Mouse (Mus musculus) heart, adult 11 months (tissue): Measurements from ENCODE around the gene Gm17364.
A peak's percentile ranks its signal among the peaks of the same experiment; 100 is the strongest.

Experiments used
- DNase-seq: peaks from one replicate; pipeline ENCODE4 v3.0.0; 2022

The Gm17364 gene

DNA sequence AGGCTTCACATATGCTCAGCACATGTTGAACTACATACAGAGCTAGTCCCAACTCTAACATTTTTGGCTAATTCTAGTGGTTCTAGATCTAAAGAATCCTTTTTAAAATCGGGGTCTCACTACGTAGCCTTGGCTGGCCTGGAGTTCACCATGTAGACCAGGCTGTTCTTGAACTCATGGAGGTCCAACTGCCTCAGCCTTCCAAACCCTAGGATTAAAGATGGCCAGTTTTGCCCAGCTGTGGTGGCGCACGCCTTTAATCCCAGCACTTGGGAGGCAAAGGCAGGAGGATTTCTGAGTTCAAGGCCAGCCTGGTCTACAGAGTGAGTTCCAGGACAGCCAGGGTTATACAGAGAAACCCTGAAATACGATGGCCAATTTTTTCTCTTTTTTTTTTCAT is 22.5 kb downstream of the Gm17364 start:
- DNase-seq = peak; percentile 79

GRCm38 (mm10) chr13:41250318-41250981 is 23.3 kb downstream of the Gm17364 start:
- DNase-seq = peak; percentile 80

- peak; percentile 99 for DNase-seq
Measured at GRCm38 (mm10) chr13:41249538-41250317, 24.0 kb downstream of the Gm17364 start, which contains the start of gene Smim13. Gene Smim13 (plus strand): TSS chr13:41249844.

- DNase-seq = no peak
Measured at GRCm38 (mm10) chr13:41248751-41249520, 24.8 kb downstream of the Gm17364 start.

DNA sequence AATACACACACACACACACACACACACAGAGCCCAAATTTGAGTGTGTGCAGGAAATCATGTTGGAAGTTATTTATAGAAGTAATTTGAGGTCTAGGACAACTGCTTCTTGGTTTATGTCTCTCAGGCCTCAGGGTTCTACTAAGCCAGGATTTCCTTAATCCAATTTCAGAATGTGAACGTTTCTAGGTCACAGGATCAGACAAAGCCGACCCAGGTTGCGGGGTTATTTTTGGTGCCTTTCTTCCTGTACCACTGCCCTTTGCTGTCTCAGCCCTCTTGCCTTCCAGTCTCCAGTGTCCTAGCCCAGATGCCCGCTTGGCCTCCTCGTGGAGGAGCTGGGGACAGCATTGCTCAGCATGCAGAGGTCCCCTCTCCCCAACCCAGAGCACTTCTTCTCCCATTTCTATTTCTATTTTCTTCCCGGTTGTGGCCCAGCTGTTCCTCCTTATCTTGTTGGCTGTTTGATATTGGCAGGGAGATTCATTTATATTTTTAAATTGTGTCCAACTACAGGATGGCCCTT is 29.4 kb downstream of the Gm17364 start:
- DNase-seq = peak; percentile 86

DNA sequence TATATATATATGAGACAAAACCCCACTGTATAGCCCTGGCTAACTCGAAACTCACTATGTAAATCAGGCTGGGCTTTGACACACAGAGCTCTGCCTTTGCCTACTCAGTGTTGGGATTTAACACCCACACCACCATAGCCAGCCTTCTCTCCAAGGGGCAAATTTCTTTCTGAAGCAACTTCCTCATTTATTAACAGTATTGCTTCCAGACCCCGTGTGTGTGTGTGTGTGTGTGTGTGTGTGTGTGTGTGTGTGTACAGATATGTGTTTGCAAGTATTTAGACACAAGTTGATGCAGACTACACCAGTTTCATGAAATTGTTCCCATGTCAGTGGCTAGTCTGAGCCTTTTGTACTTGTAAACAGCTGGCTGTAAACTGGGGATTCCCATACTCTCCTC is 32.2 kb downstream of the Gm17364 start:
- peak; percentile 24 for DNase-seq

DNA sequence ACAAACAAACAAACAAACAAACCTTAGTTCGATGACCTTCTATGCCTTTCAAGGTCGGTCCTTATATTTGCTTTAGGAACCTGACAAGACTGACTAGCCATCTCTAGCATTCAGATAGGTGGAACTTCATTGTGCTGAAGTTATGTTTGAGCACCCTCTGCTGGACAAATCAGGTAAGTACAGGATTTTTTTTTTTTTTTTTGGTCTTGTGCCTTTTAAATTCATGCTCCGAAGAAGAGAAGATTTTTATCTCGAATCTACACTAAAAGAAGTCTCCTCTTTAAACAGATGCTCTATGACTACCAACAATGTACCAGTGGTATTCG is 35.0 kb downstream of the Gm17364 start:
- peak; percentile 9 for DNase-seq

- peak; percentile 83 for DNase-seq
Measured at GRCm38 (mm10) chr13:41238035-41238804, 35.6 kb downstream of the Gm17364 start.

- peak; percentile 72 for DNase-seq
Measured at GRCm38 (mm10) chr13:41235845-41236741, 37.7 kb downstream of the Gm17364 start.

DNA sequence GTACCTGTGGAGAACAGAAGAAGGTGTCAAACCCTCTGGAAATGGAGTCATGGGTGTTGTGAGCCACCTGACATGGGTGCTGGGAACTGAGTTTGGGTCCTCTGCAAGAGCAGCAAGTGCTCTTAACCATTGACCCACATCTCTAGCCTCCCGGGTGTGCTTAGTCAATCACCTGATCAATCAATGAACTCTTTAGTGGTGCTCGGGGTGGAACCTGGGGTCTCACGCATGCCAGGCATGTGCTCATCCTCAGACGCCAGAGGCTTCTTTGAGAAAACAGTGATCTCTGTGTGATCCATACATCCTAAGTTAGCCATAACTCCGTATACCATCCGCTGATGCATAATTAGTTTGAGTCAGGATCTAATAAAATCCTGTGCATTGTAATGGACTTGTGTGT is 38.6 kb downstream of the Gm17364 start:
- peak; percentile 65 for DNase-seq

DNA sequence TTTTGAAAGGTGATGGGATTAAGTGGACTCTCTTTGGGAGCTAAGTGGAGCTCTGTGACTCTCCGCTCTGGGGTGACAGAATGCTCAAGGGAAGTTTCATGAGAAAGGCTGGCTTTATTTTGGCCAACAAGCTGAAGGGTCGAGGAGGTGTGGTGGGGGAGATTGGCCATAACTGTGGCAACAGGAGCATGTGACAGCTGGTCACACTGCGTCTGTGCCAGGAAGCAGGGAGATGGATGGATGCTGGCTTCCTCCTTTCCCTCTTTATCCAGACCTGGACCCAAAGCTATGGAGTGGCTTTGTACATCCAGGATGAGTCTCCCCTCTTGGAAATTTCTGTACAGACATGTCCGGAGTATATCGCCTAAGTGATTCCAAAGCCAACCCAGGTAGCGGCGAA is 40.5 kb downstream of the Gm17364 start:
- DNase-seq = peak; percentile 57

DNA sequence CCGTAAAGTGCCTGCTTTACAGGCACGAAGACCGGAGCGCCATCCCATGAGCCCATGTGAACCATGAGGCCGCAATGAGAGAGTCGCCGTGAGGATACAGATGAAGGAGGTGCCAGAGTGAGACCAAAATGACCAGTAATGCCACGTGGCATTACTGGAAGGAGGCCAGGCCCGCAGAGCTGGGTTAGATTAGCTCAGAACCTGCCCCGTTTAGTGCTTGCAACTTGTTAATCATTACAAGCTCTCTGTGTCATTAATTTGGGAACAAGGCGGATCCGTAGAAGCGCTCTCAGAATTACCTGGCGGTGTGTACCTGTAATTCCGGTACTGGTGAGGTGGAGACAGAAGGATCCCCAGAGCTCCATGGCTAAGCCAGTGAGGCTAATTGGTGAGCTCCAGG is 41.6 kb downstream of the Gm17364 start:
- DNase-seq = peak; percentile 74

DNA sequence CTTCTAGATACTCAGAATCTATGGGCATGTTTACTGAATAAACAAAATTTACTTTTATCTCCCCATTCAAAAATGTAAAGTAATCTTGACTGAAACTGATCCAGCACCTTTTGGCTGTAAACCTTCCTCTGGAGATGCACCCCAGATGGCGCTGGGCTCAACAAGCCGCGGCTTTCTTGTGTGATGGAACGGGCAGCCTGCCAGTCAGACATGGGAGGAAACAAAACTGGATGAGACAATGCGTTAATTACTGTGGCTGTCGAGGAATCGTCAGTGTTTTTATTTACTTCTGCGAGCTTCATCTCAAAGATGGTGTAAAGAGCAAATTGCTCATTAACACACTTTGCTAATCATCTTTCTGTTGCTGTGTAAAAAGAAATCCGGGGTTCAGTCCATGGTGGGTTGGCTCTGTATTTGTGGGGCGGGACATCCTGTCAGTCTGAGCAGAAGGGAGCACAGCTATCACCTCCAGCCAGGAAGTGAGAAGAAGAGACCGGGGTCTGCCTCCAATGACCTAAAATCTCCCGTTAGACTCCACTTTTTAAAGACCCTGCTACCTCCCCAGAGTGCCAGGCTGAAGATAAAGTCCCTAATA is 42.3 kb downstream of the Gm17364 start:
- peak; percentile 74 for DNase-seq

GRCm38 (mm10) chr13:41230256-41230655 is 43.5 kb downstream of the Gm17364 start:
- DNase-seq = peak; percentile 67

GRCm38 (mm10) chr13:41228060-41228459 is 45.7 kb downstream of the Gm17364 start:
- no peak for DNase-seq

DNA sequence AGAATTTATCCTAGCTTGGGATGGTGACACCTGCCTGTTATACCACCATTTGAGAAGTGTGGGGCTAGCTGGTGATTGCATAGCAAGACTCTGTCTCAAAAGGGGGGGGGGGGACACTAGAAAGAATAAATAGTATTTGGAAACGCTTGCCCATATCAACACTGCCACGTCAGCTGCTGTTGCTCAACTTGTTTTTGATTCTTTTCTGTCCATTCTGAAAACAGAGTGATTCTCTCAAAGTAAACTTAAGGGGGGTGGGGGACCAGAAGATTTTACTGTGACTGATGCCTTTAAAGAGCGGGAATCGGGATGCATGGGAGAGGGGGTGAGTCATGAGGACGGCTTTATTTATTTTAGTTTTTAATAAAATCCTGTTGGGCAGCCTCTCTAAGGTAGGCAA is 47.3 kb downstream of the Gm17364 start:
- peak; percentile 27 for DNase-seq
